Mouse (Mus musculus) kidney, postnatal 0 days (tissue): ENCODE measurements around the gene Plekhg1. TPM values are rescaled to one million over a fixed set of nuclear protein-coding genes. Genes with fewer than 3 reads are reported as not detected.

ENCODE experiments used
- ATAC-seq: fragments of 200-750 bp; cut with Nextera tagmentation; replicated peaks from 2 replicates; pipeline ENCODE4 v1.8.0; 2017; ENCODE audit warnings: low read depth, moderate number of reproducible peaks, moderate TSS enrichment, moderate library complexity; ENCODE audit not compliant: low FRiP score
- DNase-seq: peaks from one replicate; pipeline ENCODE4 v3.0.0-alpha.2; 2016; ENCODE audit warnings: low spot score
- H3K27ac ChIP-seq: fragments of 300-500 bp; sonication (generic); 2 replicates; pipeline ENCODE4 v1.5.1; 2014; ENCODE audit warnings: mild to moderate bottlenecking
- H3K27me3 ChIP-seq: fragments of 300-500 bp; sonication (generic); 2 replicates; pipeline ENCODE4 v1.6.1; 2014; ENCODE audit warnings: low read length, mixed read lengths; ENCODE audit not compliant: insufficient read depth
- H3K36me3 ChIP-seq: fragments of 300-500 bp; sonication (generic); 2 replicates; pipeline ENCODE4 v1.6.1; 2014; ENCODE audit warnings: low read length, mixed read lengths; ENCODE audit not compliant: insufficient read depth
- H3K4me1 ChIP-seq: fragments of 300-500 bp; sonication (generic); replicated peaks from 2 replicates; pipeline ENCODE4 v1.6.1; 2014; ENCODE audit warnings: antibody characterized with exemption, low read length, mixed read lengths; ENCODE audit not compliant: insufficient read depth
- H3K4me2 ChIP-seq: fragments of 300-500 bp; sonication (generic); 2 replicates; pipeline ENCODE4 v1.6.1; 2014; ENCODE audit warnings: mild to moderate bottlenecking, low read length, moderate library complexity, mixed read lengths
- H3K4me3 ChIP-seq: fragments of 300-500 bp; sonication (generic); replicated peaks from 2 replicates; pipeline ENCODE4 v1.5.1; 2014; ENCODE audit warnings: low read depth, low read length
- H3K9ac ChIP-seq: fragments of 300-500 bp; sonication (generic); 2 replicates; pipeline ENCODE4 v1.6.1; 2014; ENCODE audit warnings: low read depth, low read length
- H3K9me3 ChIP-seq: fragments of 300-500 bp; sonication (generic); replicated peaks from 2 replicates; pipeline ENCODE4 v1.6.1; 2016; ENCODE audit warnings: low read length, inconsistent platforms, mixed read lengths
- CTCF ChIP-seq: IDR thresholded peaks from 2 replicates; pipeline ENCODE4 v1.5.1; 2016; ENCODE audit warnings: antibody characterized with exemption, low read depth, mild to moderate bottlenecking, moderate library complexity
- WGBS: fragments of 180-500 bp; shearing (Covaris S2); extraction: QIAGEN DNeasy Blood & Tissue Kit; methylation state at CpG from one replicate; pipeline ENCODE4 v1.1.7; 2014; 5-methylcytosine and 5-hydroxymethylcytosine counted together
- polyA plus RNA-seq: library from polyadenylated mRNA; unstranded; fragments of >200 nt; fragmentation: Nextera tagmentation; extraction: Ambion mirVana; gene quantifications from 2 replicates; pipeline ENCODE4 v1.2.1, GENCODE M21; 2015

Plekhg1 gene
- polyA plus RNA-seq, 1 experiment from 2014 or later: 8.9 TPM

DNA sequence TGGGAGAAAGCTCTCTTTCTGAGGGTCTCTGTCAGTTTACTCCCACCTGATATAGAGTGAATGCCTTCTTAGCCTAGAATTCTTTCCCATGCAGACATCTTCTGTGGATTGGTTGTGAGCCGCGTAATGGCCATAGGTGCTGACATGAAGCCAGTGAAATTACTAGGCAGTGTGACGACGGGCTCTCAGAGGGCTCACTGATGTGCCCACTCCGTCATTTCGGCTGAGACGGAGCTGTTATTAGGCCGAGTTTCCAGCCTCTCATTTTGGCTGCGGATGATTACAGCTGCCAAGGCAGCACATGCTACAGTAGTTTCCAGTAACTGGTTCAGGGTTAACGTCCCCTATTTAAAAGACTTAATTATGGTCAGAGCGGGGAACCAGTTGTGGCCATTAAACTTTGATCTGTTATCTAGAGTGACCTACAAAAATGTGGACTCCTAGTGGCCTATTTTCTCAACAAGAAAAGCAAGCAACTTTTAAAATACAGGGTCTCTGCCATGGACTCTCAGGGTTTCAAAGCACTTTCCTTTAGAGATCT lies 160.3 kb downstream of the Plekhg1 start:
- ATAC-seq (no peak), DNase-seq (no peak)
- 58% methylated on average over 11 of the region's 11 CpGs for WGBS
- H3K27ac ChIP-seq: no peak overlapping the region
- no peaks in the 10 kb centered on the region for H3K9me3 ChIP-seq
- no peak for TF ChIP-seq CTCF
- no peaks in the 10 kb centered on the region for H3K27me3 ChIP-seq
- H3K4me3 ChIP-seq: no peak overlapping the region
- no peak overlapping the region for H3K4me2 ChIP-seq
- no peaks in the 10 kb centered on the region for H3K36me3 ChIP-seq
- no peak overlapping the region for H3K9ac ChIP-seq
- peaks cover 4% of the 10 kb centered on the region; the same call in 1 of the 2 replicates for H3K4me1 ChIP-seq

DNA sequence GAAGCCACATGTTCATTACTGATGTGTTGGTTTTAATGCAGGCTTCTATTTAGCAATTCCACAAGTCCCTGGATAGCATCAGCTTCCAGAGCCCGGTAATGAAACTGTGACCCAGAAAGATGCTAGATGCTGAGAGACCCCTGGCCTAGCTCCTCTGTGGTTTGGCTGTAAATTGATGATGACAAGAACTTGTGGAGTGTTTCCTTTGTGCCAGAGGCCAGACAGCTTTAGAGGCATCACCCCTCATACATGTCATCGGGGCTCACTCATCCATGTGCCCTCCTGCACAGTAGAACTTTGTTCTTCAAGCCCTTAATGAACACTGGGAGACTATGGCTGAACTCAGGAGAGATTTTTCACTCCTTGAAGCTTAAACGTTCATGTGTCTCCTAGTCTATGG lies 165.6 kb downstream of the Plekhg1 start:
- ATAC-seq (no peak), DNase-seq (no peak)
- WGBS: 43% methylated on average over 3 of the region's 3 CpGs
- H3K36me3 ChIP-seq: no peaks in the 10 kb centered on the region
- no peak overlapping the region for H3K9ac ChIP-seq
- TF ChIP-seq CTCF: no peak
- H3K4me2 ChIP-seq: no peak overlapping the region
- H3K27ac ChIP-seq: no peak overlapping the region
- no peak overlapping the region for H3K4me3 ChIP-seq
- no peaks in the 10 kb centered on the region for H3K27me3 ChIP-seq
- H3K4me1 ChIP-seq: peaks cover 4% of the 10 kb centered on the region; the same call in 1 of the 2 replicates
- H3K9me3 ChIP-seq: no peaks in the 10 kb centered on the region

DNA sequence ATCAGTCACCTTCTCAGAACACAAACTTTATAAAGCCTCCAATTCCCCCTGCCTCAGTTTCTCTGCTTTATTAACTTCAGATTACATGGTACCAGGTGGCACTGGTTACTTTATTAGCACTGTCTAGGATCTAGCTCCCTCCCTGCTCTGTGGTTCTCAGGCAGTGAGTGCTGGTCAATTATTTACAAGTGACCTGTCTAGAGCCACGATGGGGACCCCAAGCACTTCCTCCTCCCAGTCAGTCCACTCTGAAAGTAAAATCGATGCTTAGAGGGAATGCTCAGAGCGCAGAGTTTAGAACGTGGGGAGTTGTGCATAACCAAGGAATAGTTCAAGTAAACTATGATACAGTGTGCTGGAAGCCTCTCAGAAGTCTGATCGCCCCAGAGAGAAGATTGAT lies 173.9 kb downstream of the Plekhg1 start:
- no peak for TF ChIP-seq CTCF
- no peaks in the 10 kb centered on the region for H3K9me3 ChIP-seq
- H3K27ac ChIP-seq: no peak overlapping the region
- 67% methylated on average over 5 of the region's 5 CpGs for whole genome bisulfite sequencing
- no peaks in the 10 kb centered on the region for H3K27me3 ChIP-seq
- DNase-seq: no peak
- no peak for ATAC-seq
- H3K4me3 ChIP-seq: no peak overlapping the region
- no peak overlapping the region for H3K4me2 ChIP-seq
- H3K4me1 ChIP-seq: no peaks in the 10 kb centered on the region
- no peaks in the 10 kb centered on the region for H3K36me3 ChIP-seq
- H3K9ac ChIP-seq: no peak overlapping the region

DNA sequence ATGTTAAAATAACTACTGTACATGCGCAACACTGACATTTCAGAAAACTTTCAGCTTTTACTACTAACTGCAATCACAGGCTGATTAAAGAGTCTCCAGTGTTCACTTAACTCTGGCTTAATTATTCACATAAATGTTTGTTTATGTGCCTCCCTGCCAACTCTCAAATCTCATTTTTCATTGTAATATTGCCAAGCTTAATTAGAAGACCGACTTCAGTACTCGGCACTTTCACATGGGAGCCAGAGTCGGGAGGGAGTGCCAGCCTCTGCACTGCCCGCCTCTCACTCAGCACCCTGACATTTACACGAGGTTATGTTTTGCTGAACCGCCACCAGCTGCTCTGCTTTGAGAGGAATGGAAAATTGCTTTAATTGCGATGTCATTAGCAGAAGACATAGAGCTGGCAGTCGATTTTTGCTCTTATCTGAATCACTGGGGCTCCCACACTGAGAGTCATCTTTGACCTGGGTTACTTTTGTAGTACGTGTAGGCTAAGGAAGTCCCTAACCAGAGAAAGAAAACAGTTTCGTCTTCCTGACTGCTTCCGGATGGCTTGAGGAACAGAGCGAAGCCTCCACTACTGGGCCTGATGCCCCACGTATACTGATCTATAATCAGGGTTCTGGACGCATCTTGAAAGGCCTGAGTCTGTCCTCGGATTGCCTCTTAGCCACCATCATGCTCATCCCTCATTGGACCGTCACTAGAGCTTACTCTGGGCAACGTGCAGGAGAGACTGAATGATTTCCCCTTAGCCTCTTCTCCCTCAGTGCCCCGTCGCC lies 180.4 kb downstream of the Plekhg1 start:
- no peak for TF ChIP-seq CTCF
- WGBS: 60% methylated on average over 20 of the region's 20 CpGs
- H3K4me1 ChIP-seq: no peaks in the 10 kb centered on the region; the same call in 1 of the 2 replicates
- H3K4me2 ChIP-seq: no peak overlapping the region
- peak; percentile 29 for DNase-seq
- H3K27ac ChIP-seq: no peak overlapping the region
- H3K9ac ChIP-seq: no peak overlapping the region
- H3K27me3 ChIP-seq: no peaks in the 10 kb centered on the region
- no peak overlapping the region for H3K4me3 ChIP-seq
- ATAC-seq: no peak
- H3K9me3 ChIP-seq: no peaks in the 10 kb centered on the region
- H3K36me3 ChIP-seq: no peaks in the 10 kb centered on the region

DNA sequence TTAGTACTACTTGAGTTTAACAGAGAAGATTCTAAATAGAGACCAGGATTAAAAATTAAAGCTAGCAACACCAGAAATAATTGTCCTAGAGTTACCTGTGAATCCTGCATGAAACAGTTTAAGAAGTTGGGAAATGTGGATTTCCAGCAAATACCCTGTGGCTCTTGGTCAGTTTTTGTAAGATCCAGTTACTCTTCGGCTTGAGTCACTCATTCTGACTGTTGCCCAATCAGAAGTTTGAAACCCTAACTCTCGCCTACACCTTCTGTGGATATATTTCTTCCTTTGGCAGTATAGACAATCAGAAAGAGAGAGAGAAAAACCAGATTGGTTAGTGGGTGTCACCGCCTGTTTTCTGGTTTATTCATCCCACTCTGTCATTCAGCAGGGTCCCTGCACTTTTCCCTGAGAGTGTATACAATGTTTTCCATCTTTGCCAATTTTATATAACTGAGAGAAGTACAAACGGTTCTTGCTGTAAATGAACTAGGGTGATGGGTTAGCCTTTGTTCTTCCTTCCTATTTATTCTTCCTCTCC lies 187.9 kb downstream of the Plekhg1 start:
- Histone ChIP-seq H3K9ac (no peak overlapping the region), H3K9me3 (no peaks in the 10 kb centered on the region), H3K4me2 (no peak overlapping the region), H3K27ac (no peak overlapping the region), H3K4me1 (no peaks in the 10 kb centered on the region), H3K4me3 (no peak overlapping the region), H3K36me3 (0 out of 2 replicates have a peak, but pooled peaks cover 6% of the 10 kb centered on the region), H3K27me3 (no peaks in the 10 kb centered on the region)
- ATAC-seq (no peak), DNase-seq (no peak)
- 77% methylated on average over 4 of the region's 4 CpGs for WGBS
- TF ChIP-seq CTCF: no peak

DNA sequence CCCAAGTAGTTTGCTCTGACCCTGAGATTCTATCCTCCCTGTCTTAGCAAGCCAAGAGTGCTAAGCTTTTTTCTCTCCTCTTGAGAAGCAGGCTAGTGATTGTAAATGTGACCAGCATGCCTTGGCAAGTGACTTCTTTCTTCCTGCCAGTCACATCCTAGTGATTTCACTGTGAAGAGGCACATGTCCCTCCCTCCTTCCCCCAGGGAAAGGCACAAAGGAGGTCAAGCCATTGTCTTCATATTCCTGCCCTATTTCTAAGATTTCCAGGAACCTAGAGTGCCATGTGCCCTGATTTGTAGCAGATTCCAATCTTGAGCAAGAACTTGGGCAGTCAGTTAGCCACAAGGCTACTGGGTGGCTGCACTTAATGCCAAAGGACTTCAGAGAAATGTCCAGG lies 191.7 kb downstream of the Plekhg1 start:
- Histone ChIP-seq H3K36me3 (0 out of 2 replicates have a peak, but pooled peaks cover 6% of the 10 kb centered on the region), H3K9me3 (no peaks in the 10 kb centered on the region), H3K27me3 (no peaks in the 10 kb centered on the region), H3K9ac (no peak overlapping the region), H3K4me2 (no peak overlapping the region), H3K27ac (no peak overlapping the region), H3K4me3 (no peak overlapping the region), H3K4me1 (no peaks in the 10 kb centered on the region)
- ATAC-seq (no peak), DNase-seq (no peak)
- TF ChIP-seq CTCF: no peak
